Mouse (Mus musculus): ENCODE results near the gene Gas2.

- TF ChIP-seq GATA1 (IDR thresholded peaks at IDR 0.05; ENCODE audit: borderline replicate concordance, low read length): no peak
- peak; percentile 74 for TF ChIP-seq CTCF (IDR thresholded peaks at IDR 0.05; ENCODE audit: low read depth, low read length)
- TF ChIP-seq TAL1 (conservative IDR thresholded peaks at IDR 0.05; ENCODE audit: low read depth, low read length): no peak
- no peak for TF ChIP-seq POLR2AphosphoS5 (IDR thresholded peaks at IDR 0.05; ENCODE audit: insufficient replicate concordance, low read depth, low read length)
Measured at GRCm38 (mm10) chr7:51972252-51972855, 110.5 kb downstream of the Gas2 start.
